Mouse (Mus musculus) neural tube, embryonic 12.5 days (tissue): ENCODE data around the gene Cryzl1. TPM values are rescaled to one million over a fixed set of nuclear protein-coding genes. Genes with fewer than 3 reads are reported as not detected.

Experiments used
- ATAC-seq: fragments of 200-750 bp; cut with Nextera tagmentation; 2 replicates; pipeline ENCODE4 v1.8.0; 2017; ENCODE audit warnings: low read depth, mild to moderate bottlenecking, moderate TSS enrichment, moderate library complexity; ENCODE audit not compliant: low FRiP score
- H3K27ac ChIP-seq: fragments of 300-500 bp; sonication (generic); 2 replicates; pipeline ENCODE4 v1.5.1; 2016
- H3K27me3 ChIP-seq: fragments of 300-500 bp; sonication (generic); replicated peaks from 2 replicates; pipeline ENCODE4 v1.6.1; 2016; ENCODE audit warnings: mild to moderate bottlenecking
- H3K36me3 ChIP-seq: fragments of 300-500 bp; sonication (generic); 2 replicates; pipeline ENCODE4 v1.6.1; 2016; ENCODE audit warnings: mild to moderate bottlenecking
- H3K4me1 ChIP-seq: fragments of 300-500 bp; sonication (generic); 2 replicates; pipeline ENCODE4 v1.6.1; 2016
- H3K4me2 ChIP-seq: fragments of 300-500 bp; sonication (generic); replicated peaks from 2 replicates; pipeline ENCODE4 v1.6.1; 2016; ENCODE audit warnings: mild to moderate bottlenecking
- H3K4me3 ChIP-seq: fragments of 300-500 bp; sonication (generic); 2 replicates; pipeline ENCODE4 v1.5.1; 2016
- H3K9ac ChIP-seq: fragments of 300-500 bp; sonication (generic); 2 replicates; pipeline ENCODE4 v1.6.1; 2016; ENCODE audit warnings: mild to moderate bottlenecking
- H3K9me3 ChIP-seq: fragments of 300-500 bp; sonication (generic); 2 replicates; pipeline ENCODE4 v1.6.1; 2016; ENCODE audit warnings: mild to moderate bottlenecking
- WGBS: fragments of 180-500 bp; shearing (Covaris S2); methylation state at CpG from one replicate; pipeline ENCODE4 v1.1.7; 2016; 5-methylcytosine and 5-hydroxymethylcytosine counted together
- polyA plus RNA-seq: library from polyadenylated mRNA; unstranded; fragments of >200 nt; fragmentation: Nextera tagmentation; extraction: Ambion mirVana; gene quantifications from 2 replicates; pipeline ENCODE4 v1.2.1, GENCODE M21; 2016

Cryzl1 gene
- polyA plus RNA-seq: 70.0 and 80.7 TPM in 2 replicates

GRCm38 (mm10) chr16:91728123-91729065 lies at the start of gene Cryzl1:
Cryzl1 (minus strand) TSS chr16:91728975.
- Histone ChIP-seq H3K27me3 (no peaks in the 10 kb centered on the region), H3K4me2 (peak within 1 kb of the TSS; percentile 70), H3K27ac (peak within 1 kb of the TSS; percentile 90), H3K9ac (peak within 1 kb of the TSS; percentile 96), H3K36me3 (peaks cover 4% of the 10 kb centered on the region; the same call in 1 of the 2 replicates), H3K4me1 (peaks cover 26% of the 10 kb centered on the region), H3K9me3 (no peaks in the 10 kb centered on the region), H3K4me3 (peak within 1 kb of the TSS; percentile 86)
- 1% methylated on average over 46 of the region's 46 CpGs for WGBS
- peak; percentile 96 for ATAC-seq

GRCm38 (mm10) chr16:91772586-91772985 lies 43.8 kb upstream of the Cryzl1 start:
- Histone ChIP-seq H3K4me2 (no peak overlapping the region), H3K4me1 (peaks cover 52% of the 10 kb centered on the region), H3K9me3 (no peaks in the 10 kb centered on the region), H3K27me3 (no peaks in the 10 kb centered on the region), H3K36me3 (no peaks in the 10 kb centered on the region), H3K9ac (no peak overlapping the region), H3K4me3 (no peak overlapping the region), H3K27ac (no peak overlapping the region)
- WGBS: 78% methylated on average over 7 of the region's 7 CpGs
- ATAC-seq: no peak

DNA sequence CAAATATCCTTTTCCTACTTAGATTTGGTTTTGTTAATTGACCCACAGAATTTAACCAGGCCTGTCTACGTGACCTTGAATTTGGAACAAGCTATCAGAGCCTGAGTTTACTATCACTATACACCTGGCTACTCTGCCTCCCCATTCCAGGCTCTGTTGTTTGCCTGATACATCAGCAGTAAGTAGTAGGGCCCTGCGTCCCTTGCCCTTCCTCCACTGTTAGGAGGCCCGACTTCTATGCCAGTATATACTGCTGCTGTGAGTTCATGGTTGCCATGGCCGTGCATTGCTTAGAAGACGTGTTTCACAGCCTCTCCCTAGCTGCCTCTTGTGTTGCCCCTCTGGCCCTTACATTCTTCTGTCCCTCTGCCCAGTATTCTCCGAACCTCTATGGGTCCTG lies 42.6 kb upstream of the Cryzl1 start:
- Histone ChIP-seq H3K27me3 (no peaks in the 10 kb centered on the region), H3K27ac (peak overlapping the region; percentile 43; the same call in 1 of the 2 replicates), H3K36me3 (no peaks in the 10 kb centered on the region), H3K4me2 (peak overlapping the region; percentile 25), H3K9me3 (no peaks in the 10 kb centered on the region), H3K4me1 (peaks cover 65% of the 10 kb centered on the region), H3K9ac (0 out of 2 replicates have a peak overlapping the region, but pooled peaks have one; percentile 5), H3K4me3 (no peak overlapping the region)
- WGBS: 41% methylated on average over 6 of the region's 6 CpGs
- peak; percentile 54 for ATAC-seq

DNA sequence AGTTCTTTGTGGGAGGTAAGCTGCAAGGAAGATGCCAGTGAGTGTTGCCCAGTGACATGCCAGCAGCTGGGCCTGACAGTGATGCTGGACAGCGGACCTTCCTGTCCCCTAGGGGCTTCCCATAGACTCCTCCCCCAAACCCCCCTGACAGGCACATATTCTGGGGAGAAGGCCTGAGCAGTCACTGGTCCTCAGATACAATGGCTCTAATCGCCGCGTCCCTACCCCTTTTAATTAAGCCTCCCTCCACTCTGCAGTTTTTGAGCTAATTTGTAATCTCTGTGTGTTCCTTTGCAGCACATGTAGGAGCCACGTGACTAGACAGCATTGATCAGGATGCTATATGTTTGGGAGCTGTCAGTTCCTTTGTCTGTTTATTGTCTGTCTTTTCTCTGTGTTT lies 41.9 kb upstream of the Cryzl1 start:
- Histone ChIP-seq H3K36me3 (no peaks in the 10 kb centered on the region), H3K27me3 (no peaks in the 10 kb centered on the region), H3K9ac (no peak overlapping the region), H3K4me1 (peaks cover 66% of the 10 kb centered on the region), H3K9me3 (no peaks in the 10 kb centered on the region), H3K27ac (peak overlapping the region; percentile 43; the same call in 1 of the 2 replicates), H3K4me3 (no peak overlapping the region), H3K4me2 (peak overlapping the region; percentile 15; the same call in 1 of the 2 replicates)
- 15% methylated on average over 5 of the region's 5 CpGs for WGBS
- peak; percentile 95 for ATAC-seq

- H3K4me3 ChIP-seq: no peak overlapping the region
- H3K36me3 ChIP-seq: no peaks in the 10 kb centered on the region
- no peak overlapping the region for H3K9ac ChIP-seq
- no peaks in the 10 kb centered on the region for H3K9me3 ChIP-seq
- no peaks in the 10 kb centered on the region for H3K27me3 ChIP-seq
- H3K4me2 ChIP-seq: peak overlapping the region; percentile 8; the same call in 1 of the 2 replicates
- WGBS: 65% methylated on average over 5 of the region's 5 CpGs
- peak; percentile 16; the same call in 1 of the 2 replicates for ATAC-seq
- H3K27ac ChIP-seq: peak overlapping the region; percentile 43; the same call in 1 of the 2 replicates
- H3K4me1 ChIP-seq: peaks cover 69% of the 10 kb centered on the region
Measured at GRCm38 (mm10) chr16:91769911-91770310, 41.1 kb upstream of the Cryzl1 start.

GRCm38 (mm10) chr16:91768586-91768985 lies 39.8 kb upstream of the Cryzl1 start:
- no peak for ATAC-seq
- H3K9ac ChIP-seq: no peak overlapping the region
- 92% methylated on average over 6 of the region's 6 CpGs for WGBS
- H3K4me2 ChIP-seq: no peak overlapping the region
- H3K9me3 ChIP-seq: no peaks in the 10 kb centered on the region
- H3K27me3 ChIP-seq: no peaks in the 10 kb centered on the region
- H3K4me1 ChIP-seq: peaks cover 72% of the 10 kb centered on the region
- no peak overlapping the region for H3K27ac ChIP-seq
- no peak overlapping the region for H3K4me3 ChIP-seq
- no peaks in the 10 kb centered on the region for H3K36me3 ChIP-seq

GRCm38 (mm10) chr16:91767165-91767701 lies 38.5 kb upstream of the Cryzl1 start:
- no peak overlapping the region for H3K9ac ChIP-seq
- no peak for ATAC-seq
- no peaks in the 10 kb centered on the region for H3K9me3 ChIP-seq
- H3K4me1 ChIP-seq: peaks cover 72% of the 10 kb centered on the region
- no peaks in the 10 kb centered on the region for H3K36me3 ChIP-seq
- WGBS: 77% methylated on average over 11 of the region's 11 CpGs
- no peak overlapping the region for H3K4me2 ChIP-seq
- H3K4me3 ChIP-seq: no peak overlapping the region
- no peaks in the 10 kb centered on the region for H3K27me3 ChIP-seq
- H3K27ac ChIP-seq: no peak overlapping the region

- Histone ChIP-seq H3K4me3 (no peak overlapping the region), H3K9me3 (no peaks in the 10 kb centered on the region), H3K27ac (no peak overlapping the region), H3K4me1 (peaks cover 72% of the 10 kb centered on the region), H3K27me3 (no peaks in the 10 kb centered on the region), H3K36me3 (no peaks in the 10 kb centered on the region), H3K4me2 (no peak overlapping the region), H3K9ac (no peak overlapping the region)
- ATAC-seq: no peak
- 90% methylated on average over 15 of the region's 15 CpGs for WGBS
Measured at GRCm38 (mm10) chr16:91765816-91766210, 37.0 kb upstream of the Cryzl1 start.

GRCm38 (mm10) chr16:91765121-91765815 lies 36.5 kb upstream of the Cryzl1 start:
- 76% methylated on average over 15 of the region's 15 CpGs for WGBS
- Histone ChIP-seq H3K36me3 (no peaks in the 10 kb centered on the region), H3K27me3 (no peaks in the 10 kb centered on the region), H3K4me1 (peaks cover 72% of the 10 kb centered on the region), H3K9ac (no peak overlapping the region), H3K27ac (no peak overlapping the region), H3K4me3 (no peak overlapping the region), H3K9me3 (no peaks in the 10 kb centered on the region), H3K4me2 (no peak overlapping the region)
- ATAC-seq: no peak

- WGBS: 78% methylated on average over 6 of the region's 6 CpGs
- H3K4me3 ChIP-seq: no peak overlapping the region
- no peak overlapping the region for H3K9ac ChIP-seq
- H3K4me2 ChIP-seq: no peak overlapping the region
- no peak overlapping the region for H3K27ac ChIP-seq
- peaks cover 65% of the 10 kb centered on the region for H3K4me1 ChIP-seq
- no peaks in the 10 kb centered on the region for H3K9me3 ChIP-seq
- no peaks in the 10 kb centered on the region for H3K36me3 ChIP-seq
- H3K27me3 ChIP-seq: no peaks in the 10 kb centered on the region
- no peak for ATAC-seq
Measured at GRCm38 (mm10) chr16:91764414-91764813, 35.6 kb upstream of the Cryzl1 start.

- H3K9ac ChIP-seq: no peak overlapping the region
- WGBS: 56% methylated on average over 6 of the region's 6 CpGs
- H3K4me2 ChIP-seq: no peak overlapping the region
- H3K27ac ChIP-seq: no peak overlapping the region
- H3K36me3 ChIP-seq: no peaks in the 10 kb centered on the region
- no peaks in the 10 kb centered on the region for H3K27me3 ChIP-seq
- no peak overlapping the region for H3K4me3 ChIP-seq
- H3K4me1 ChIP-seq: peaks cover 65% of the 10 kb centered on the region
- no peak for ATAC-seq
- no peaks in the 10 kb centered on the region for H3K9me3 ChIP-seq
Measured at GRCm38 (mm10) chr16:91763975-91764374, 35.2 kb upstream of the Cryzl1 start.

DNA sequence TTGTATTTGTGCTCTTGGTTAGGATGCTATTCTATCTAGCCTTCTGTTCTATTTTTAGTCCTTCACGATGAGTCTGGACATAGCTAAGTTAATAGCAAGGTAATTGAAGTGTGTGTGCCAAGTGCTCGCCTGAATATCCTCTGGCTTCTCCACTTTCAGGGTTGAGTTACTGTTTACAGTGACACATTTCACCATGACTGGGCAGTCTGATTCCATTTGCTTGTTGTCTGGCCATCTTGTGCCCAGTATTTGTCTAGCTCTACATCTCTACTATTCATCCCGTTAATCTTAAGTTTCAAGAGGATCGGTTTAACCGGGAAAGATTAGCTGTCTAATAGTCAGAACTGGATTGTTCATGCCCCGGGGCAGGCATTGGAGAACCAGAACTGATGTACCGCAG lies 33.7 kb upstream of the Cryzl1 start:
- no peak for ATAC-seq
- Histone ChIP-seq H3K4me2 (no peak overlapping the region), H3K36me3 (no peaks in the 10 kb centered on the region), H3K4me1 (peaks cover 58% of the 10 kb centered on the region), H3K9me3 (no peaks in the 10 kb centered on the region), H3K27ac (no peak overlapping the region), H3K4me3 (no peak overlapping the region), H3K9ac (no peak overlapping the region), H3K27me3 (no peaks in the 10 kb centered on the region)
- 72% methylated on average over 7 of the region's 7 CpGs for WGBS
